Mouse (Mus musculus) cerebellum, postnatal 25 days (tissue): ENCODE results near the gene Tlcd1.
"Not testable (repeated sequence)": the region's sequence is repeated elsewhere in the genome, so short reads cannot be mapped to it uniquely, and the experiment has no call there.

ENCODE experiments used
- DNase-seq, 2 experiments: peaks; one replicate each; pipeline ENCODE4 v3.0.0; 2021; ENCODE audit warnings: mixed read lengths in 2 of 2

The Tlcd1 gene

DNA sequence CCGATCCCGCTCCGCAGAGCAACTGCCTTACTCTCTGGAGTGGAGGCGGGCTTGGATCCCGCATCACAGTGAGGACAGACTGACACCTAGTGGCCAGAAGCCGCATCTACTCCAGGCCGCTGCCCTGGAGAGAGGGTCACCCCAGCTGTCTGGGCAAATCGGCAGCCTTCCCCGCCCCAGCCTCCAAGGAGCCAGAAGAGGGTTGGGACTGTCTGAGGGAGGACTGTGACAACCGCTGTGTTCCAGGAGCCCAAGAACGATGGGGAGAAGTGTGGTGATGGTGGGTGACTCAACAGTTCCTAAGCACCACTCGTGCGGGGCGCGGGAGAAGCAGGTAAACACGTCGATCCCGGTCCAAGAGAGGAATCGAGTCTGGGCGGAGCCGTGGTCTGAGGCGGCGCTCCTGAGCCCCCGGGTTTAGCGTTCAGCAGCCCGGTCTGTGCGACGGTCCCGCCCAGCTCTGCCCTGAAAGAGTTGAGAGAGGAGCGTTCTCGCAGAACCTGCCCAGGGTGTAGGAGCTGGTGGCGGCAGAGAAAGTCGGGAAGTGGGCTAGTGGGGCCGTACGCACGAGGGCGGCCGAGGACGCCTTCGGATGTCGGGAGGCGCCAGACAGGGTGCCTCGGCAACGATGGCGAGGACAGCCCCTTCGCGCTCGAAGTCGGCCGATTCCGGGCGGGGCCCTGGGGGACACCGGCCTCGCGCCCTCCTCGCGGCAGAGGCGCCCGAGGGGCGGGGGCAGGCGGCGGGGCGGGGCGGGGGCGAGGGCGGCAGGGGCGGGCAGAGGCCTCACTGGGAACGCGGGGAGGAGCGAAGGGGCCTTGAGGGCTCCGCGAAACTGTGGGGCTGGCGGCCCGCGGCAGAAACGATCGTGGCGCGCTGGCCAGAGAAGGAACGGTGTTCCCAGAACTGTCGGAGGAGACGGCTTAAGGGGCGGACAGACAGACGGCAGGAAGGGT lies 1.7 kb downstream of the Tlcd1 start:
- DNase-seq, result peak; percentile 93 to 94

DNA sequence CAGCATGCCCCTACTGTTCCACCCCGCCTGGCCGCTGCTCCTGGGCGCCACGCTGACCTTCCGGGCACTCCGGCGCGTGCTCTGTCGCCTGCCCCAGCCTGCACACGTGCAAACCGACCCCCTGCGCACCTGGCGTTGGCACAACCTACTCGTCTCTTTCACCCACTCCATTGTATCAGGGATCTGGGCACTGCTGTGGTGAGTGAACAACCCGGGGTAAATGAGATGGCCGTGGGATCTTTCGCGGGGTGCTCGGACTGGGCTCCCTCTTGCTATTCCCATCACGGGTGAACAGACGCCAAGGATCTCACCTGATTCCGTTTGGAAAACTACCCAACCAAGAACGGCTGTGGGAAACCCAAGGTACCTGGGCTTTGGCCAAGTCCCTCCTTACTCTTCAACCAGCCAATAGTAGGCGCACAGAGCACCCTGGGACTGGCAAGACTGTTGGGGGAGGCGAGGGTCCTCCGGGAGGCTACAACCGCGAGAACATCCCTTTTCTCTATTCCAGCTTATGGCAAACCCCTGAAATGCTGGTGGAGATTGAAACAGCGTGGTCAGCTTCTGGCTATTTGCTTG lies 2.4 kb downstream of the Tlcd1 start:
- DNase-seq, result peak; percentile 59 to 70

DNA sequence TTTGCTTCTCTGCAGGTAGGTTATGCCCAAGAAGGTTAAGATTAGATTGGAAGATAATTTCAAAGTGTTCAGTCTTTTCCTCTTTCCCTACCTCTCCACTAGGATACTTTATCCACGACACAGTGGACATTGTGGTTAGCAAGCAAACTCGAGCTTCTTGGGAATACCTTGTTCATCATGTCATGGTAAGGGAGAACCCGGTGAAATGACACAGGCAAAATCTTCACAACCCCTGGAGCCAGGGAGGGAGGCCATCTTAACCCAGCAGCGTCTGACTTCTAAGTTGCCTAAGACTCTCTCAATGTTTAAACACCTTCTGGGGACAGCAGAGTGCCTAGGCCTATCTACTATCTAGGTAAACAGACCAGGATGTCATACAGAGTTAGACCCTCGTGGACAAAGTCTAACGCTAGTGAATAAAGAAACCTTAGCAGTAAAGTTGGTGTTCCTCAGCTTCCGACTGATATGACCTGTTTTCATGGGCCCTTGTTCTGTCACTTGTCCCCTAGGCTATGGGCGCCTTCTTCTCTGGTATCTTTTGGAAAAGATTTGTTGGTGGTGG lies 3.0 kb downstream of the Tlcd1 start:
- no peak for DNase-seq

DNA sequence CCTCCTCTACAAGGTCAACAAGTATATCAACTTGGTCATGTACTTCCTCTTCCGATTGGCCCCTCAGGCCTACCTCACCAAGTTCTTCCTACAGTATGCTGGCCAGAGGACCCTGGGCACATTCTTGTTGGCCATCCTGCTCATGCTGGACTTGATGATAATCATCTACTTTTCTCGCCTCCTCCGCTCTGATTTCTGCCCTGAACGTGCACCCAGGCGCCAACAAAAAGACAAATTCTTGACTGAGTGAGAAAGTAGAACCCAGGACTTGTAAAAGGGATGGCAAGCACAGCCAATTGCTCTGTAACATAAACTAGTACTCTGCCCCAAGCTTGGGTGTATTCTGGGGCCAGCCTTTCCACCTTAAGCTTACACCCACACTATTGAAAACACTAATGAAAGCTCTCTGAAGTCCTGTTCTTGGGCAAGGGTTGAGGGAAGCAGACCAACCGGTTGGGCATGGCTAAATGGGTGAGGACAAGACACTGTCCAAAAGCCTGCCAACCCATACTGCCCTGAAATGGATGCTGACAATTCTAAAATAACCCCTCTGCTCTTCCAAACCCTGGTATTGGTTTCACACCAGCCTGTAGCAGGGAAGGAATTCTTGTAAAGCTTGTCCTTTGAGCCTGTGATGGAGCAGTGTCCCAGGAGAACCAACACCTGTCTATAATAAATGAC lies 3.7 kb downstream of the Tlcd1 start:
- DNase-seq, result no peak

DNA sequence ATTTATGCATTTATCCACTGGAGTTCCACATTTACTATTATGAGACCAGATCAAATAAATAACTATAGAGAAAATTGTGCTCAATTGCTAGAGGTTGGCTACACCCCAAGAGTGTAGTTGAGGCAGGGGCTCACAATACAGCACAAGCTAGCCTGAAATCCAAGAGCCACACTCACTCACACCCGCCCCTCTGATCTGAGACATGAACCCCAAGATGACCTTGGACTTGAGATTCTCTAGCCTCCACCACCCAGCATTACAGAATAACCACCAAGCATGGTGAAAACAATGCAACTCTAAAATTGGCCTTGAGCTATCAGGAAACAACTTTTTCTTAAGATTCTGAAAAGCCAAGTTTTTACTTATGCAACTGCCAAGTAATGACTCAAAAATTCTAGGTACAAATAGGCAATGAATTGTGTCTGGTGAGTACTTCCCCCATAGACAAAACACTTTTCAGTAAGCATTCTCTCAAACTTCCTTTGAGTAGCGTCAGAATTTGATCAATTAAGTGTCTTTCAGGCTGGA lies 5.4 kb downstream of the Tlcd1 start:
- no peak for DNase-seq

- DNase-seq, result no peak
Observed at GRCm38 (mm10) chr11:78182450-78182849, 5.9 kb downstream of the Tlcd1 start.

- peak; percentile 86 to 89 for DNase-seq
Observed at GRCm38 (mm10) chr11:78182961-78183844, 6.7 kb downstream of the Tlcd1 start, which contains the start of gene Rpl23a. Gene Rpl23a, minus strand, starts transcription at chr11:78183584.

- DNase-seq, result no peak
Observed at GRCm38 (mm10) chr11:78183884-78184514, 7.5 kb downstream of the Tlcd1 start.

DNA sequence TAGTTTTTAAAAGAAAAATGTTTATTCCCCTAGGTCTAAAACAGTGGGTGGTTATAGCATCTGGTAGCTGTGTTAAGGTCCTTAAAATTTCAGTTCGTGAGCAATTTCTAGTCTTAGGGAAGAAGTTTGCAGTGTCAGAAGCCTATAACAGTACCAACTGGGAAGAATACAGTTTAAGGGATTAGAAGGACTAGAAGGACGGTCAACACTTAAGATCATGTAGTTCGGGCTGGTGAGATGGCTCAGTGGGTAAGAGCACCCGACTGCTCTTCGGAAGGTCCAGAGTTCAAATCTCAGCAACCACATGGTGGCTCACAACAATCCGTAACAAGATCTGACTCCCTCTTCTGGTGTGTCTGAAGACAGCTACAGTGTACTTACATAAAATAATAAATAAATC lies 8.2 kb downstream of the Tlcd1 start:
- not testable (repeated sequence) for DNase-seq

GRCm38 (mm10) chr11:78188331-78189233 lies 12.1 kb downstream of the Tlcd1 start, which contains the start of gene Rab34:
Gene Rab34, plus strand, starts transcription at chr11:78188430.
- DNase-seq, result peak in 1 of 2 experiments; percentile 52

- DNase-seq, result peak; percentile 30 to 55
Observed at GRCm38 (mm10) chr11:78189234-78190040, 12.9 kb downstream of the Tlcd1 start.

DNA sequence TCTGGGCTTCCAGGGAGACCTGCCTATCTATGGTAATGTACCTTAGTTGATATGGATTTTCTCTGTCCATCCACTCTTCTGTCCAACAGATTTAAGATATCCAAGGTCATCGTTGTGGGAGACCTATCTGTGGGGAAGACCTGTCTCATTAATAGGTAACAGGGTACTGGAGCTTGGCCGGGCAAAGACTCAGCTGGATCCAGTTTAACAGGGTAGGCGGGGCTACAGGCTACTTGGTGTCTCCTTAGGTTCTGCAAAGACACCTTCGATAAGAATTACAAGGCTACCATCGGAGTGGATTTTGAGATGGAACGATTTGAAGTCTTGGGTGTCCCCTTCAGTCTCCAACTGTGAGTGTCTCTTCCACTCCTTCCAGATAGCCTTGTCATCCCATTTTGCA lies 13.5 kb downstream of the Tlcd1 start:
- DNase-seq, result no peak

DNA sequence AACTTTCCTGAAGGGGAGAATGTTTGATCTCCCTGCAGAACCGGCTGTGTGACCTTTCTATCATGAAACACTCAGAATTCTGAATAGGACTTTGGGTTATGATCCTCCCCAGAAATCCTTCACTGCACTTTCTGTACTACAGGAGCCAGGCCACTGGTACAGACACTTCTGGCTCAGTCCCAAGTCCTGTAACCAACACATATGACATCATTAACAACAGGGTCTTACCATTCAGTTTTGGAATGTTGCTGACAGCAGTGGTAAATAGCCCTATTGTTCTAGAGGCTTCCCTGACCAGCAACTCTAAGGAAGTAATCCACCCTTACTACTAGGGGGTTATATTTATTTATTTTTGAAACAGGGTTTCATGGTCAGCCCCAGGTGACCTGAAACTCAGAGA lies 16.6 kb downstream of the Tlcd1 start, which contains the start of gene Proca1:
Gene Proca1 (plus strand): TSS at position 280 of the 400 bp plus-strand sequence.
- no peak for DNase-seq

DNA sequence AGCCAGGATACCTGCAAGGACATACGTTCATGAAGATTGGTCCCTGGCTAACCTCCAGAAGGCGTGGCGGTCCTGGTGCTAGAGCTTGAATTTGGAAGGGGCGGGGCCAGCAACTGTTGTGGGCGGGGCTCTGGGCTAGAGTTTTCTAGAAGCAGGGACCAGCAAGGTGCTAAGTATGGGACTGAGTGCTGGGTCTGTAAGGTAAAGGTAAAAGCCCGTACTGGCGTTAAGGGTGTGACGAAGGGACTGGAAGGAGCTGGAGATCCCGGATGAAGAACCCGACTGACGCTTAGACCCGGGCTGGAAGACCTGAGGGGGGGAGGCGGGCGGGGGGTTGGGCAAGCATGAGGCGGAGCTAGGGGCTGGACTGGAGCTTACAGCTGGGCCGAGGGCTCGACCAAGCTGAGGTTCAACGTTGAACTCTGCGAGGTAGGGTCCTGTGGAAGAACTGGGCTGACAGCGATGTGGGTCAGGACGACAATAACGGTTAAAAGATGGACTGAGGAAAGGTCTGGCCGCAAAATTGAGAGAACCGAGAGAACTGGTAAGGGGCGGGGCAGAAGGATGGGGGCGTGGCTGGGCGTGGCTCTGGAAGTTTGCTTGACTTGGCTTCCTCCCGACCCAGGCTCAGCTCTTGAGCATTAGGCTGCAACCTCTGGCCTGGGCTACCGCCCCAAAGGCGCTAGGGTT lies 18.0 kb downstream of the Tlcd1 start:
- DNase-seq, result peak in 1 of 2 experiments; percentile 60

- DNase-seq, result no peak
Observed at GRCm38 (mm10) chr11:78195101-78195863, 18.8 kb downstream of the Tlcd1 start.

DNA sequence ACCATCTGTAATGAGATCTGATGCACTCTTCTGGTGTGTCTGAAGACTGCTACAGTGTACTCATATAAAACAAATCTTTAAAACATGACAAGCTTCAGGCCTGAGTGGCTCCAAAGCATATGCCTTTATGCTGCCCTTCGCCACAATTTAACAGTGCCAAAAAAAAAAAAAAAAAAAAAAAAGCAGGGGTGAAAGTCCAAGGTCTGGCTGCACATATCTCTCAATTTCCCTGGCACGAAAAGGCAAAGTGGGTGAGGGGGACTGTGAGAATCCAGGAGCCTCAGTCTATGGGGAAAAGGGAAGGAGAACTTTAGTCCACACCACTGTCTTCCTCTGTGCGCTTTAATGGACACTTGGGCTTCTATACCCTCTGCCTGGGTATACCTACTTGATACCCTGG lies 25.9 kb downstream of the Tlcd1 start:
- DNase-seq, result no peak

DNA sequence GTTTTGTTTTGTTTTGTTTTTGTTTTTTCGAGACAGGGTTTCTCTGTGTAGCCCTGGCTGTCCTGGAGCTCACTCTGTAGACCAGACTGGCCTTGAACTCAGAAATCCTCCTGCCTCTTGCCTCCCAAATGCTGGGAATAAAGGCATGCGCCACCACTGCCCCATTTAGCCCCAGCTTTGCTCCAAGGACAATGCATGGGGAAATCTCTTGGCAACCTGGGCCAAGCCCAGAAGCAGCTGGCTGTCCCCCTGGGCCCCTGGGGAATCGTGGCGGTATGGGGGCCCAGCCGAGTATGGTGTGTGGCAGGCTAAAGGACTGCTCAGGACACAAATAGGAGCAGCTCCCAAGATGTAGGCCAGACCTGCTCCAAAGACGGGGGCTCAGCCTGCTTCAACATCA lies 27.8 kb downstream of the Tlcd1 start:
- no peak for DNase-seq
